In the genomic region with DNA sequence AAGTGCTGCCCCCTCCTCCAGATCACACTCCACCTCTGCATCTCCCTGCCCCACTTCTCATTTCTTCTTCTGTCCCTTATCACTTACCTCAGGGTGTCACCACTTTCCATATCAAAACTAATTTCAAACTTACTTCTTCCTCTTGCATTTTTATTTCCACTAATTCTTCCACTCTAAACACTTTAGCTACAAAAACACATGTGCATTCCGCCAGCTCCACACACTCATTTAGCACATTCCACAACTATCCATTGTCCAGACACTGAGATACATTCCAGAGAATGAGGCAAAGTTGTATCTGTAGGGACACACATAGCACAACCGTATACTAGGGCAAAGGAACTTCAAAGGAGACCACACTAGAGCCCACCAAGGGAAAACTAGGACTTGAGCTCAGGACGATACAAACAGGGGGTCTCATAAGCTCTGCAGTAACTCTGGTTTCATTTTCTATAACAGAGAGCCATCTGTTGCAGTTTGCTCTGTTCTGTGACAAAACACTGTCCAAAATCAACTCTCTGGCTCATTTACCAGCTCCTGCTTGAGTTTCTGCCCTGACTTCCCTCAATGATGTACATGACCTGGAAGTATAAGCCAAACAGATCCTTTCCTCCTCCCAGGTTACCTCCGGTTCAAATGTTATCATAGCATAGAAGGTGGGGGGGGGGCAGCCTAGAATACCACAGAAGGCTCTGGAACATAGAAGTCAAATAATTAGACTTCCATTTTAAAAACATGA, we compare ENCODE assay signal across 11 mouse cellular contexts. TPM values are rescaled to one million over a fixed set of nuclear protein-coding genes. Genes with fewer than 3 reads are reported as not detected.
DNase-seq lines count a peak whose midpoint lies in the region; ATAC-seq and TF ChIP-seq lines count a peak whose summit lies in the region.
"Had no signal": no experiment of that assay in that cellular context is flagged by ENCODE, and none has a peak within 500 bp of the region (broad histone marks: within the 10 kb centered on the region; RNA-seq: fewer than 3 reads in every experiment).

No protein-coding gene starts in this region.

- ATAC-seq in forebrain, postnatal 0 days: no peak
- ATAC-seq in forebrain, embryonic 12.5 days (ENCODE audit: low FRiP score): no peak
- ATAC-seq in lung, embryonic 14.5 days (ENCODE audit: insufficient read depth): no peak
- no peak for ATAC-seq in inflammation-experienced regulatory T-cells, adult 6 months
- ATAC-seq: forebrain, embryonic 13.5 days had no signal

- peak overlapping the region; percentile 29 for H3K27ac ChIP-seq in forebrain, postnatal 0 days (ENCODE audit: low read depth, low read length)
- H3K27ac ChIP-seq in forebrain, embryonic 12.5 days: no peak overlapping the region
- no peak overlapping the region; the same call in 1 of the 2 replicates for H3K27ac ChIP-seq in lung, embryonic 14.5 days (ENCODE audit: low read depth)
- H3K27ac ChIP-seq in embryonic fibroblast, embryonic 13.5 days (ENCODE audit: insufficient read depth, low read length): 0 out of 2 replicates have a peak overlapping the region, but pooled peaks have one; percentile 24
- H3K27ac ChIP-seq: forebrain, embryonic 13.5 days; hindbrain, embryonic 14.5 days had no signal

- TF ChIP-seq POLR2A in embryonic fibroblast, embryonic 13.5 days (IDR thresholded peaks at IDR 0.05; ENCODE audit: low read depth, low read length): no peak

- H3K4me3 ChIP-seq in forebrain, postnatal 0 days (ENCODE audit: low read depth, low read length): no peak overlapping the region
- H3K4me3 ChIP-seq in forebrain, embryonic 12.5 days (replicated peaks): no peak overlapping the region
- no peak overlapping the region for H3K4me3 ChIP-seq in lung, embryonic 14.5 days (ENCODE audit: low read depth, low read length)
- H3K4me3 ChIP-seq in embryonic fibroblast, embryonic 13.5 days (ENCODE audit: insufficient read depth, low read length): no peak overlapping the region
- peak overlapping the region; percentile 80 for H3K4me3 ChIP-seq in megakaryocyte, embryonic 14.5 days (replicated peaks)
- H3K4me3 ChIP-seq: forebrain, embryonic 13.5 days had no signal

- WGBS in forebrain, postnatal 0 days: 77% methylated on average over 4 of the region's 4 CpGs
- WGBS in forebrain, embryonic 12.5 days: 90% methylated on average over 4 of the region's 4 CpGs
- 61% methylated on average over 4 of the region's 4 CpGs for WGBS in lung, embryonic 14.5 days

- TF ChIP-seq CTCF in forebrain, postnatal 0 days (IDR thresholded peaks at IDR 0.05; ENCODE audit: low read depth): no peak
- no peak for TF ChIP-seq CTCF in lung, embryonic 14.5 days (IDR thresholded peaks at IDR 0.05; ENCODE audit: low read depth)
- TF ChIP-seq CTCF in embryonic fibroblast, embryonic 13.5 days (IDR thresholded peaks at IDR 0.05; ENCODE audit: borderline replicate concordance, insufficient read depth, low read length): no peak

- H3K36me3 ChIP-seq in forebrain, postnatal 0 days (ENCODE audit: insufficient read depth): no peaks in the 10 kb centered on the region
- H3K36me3 ChIP-seq in forebrain, embryonic 12.5 days (replicated peaks): 0 out of 2 replicates have a peak, but pooled peaks cover 4% of the 10 kb centered on the region
- H3K36me3 ChIP-seq in lung, embryonic 14.5 days (ENCODE audit: insufficient read depth): no peaks in the 10 kb centered on the region
- H3K36me3 ChIP-seq in megakaryocyte, embryonic 14.5 days (replicated peaks; ENCODE audit: low read length): no peaks in the 10 kb centered on the region

- H3K4me1 ChIP-seq in forebrain, postnatal 0 days (ENCODE audit: insufficient read depth): peaks cover 16% of the 10 kb centered on the region
- H3K4me1 ChIP-seq in forebrain, embryonic 12.5 days: peaks cover 17% of the 10 kb centered on the region
- no peaks in the 10 kb centered on the region; the same call in 1 of the 2 replicates for H3K4me1 ChIP-seq in lung, embryonic 14.5 days (ENCODE audit: insufficient read depth)
- H3K4me1 ChIP-seq in embryonic fibroblast, embryonic 13.5 days (ENCODE audit: control insufficient read depth, insufficient read depth, low read length): peaks cover 15% of the 10 kb centered on the region
- H3K4me1 ChIP-seq in megakaryocyte, embryonic 14.5 days: peaks cover 68% of the 10 kb centered on the region

- H3K9ac ChIP-seq in forebrain, postnatal 0 days: no peak overlapping the region
- H3K9ac ChIP-seq in forebrain, embryonic 12.5 days: no peak overlapping the region
- H3K9ac ChIP-seq in lung, embryonic 14.5 days: no peak overlapping the region
- H3K9ac ChIP-seq: forebrain, embryonic 13.5 days; hindbrain, embryonic 14.5 days had no signal

- no peaks in the 10 kb centered on the region for H3K9me3 ChIP-seq in forebrain, postnatal 0 days (ENCODE audit: low read length)
- no peaks in the 10 kb centered on the region for H3K9me3 ChIP-seq in forebrain, embryonic 12.5 days
- no peaks in the 10 kb centered on the region for H3K9me3 ChIP-seq in lung, embryonic 14.5 days (ENCODE audit: low read depth, low read length)
- no peaks in the 10 kb centered on the region for H3K9me3 ChIP-seq in megakaryocyte, embryonic 14.5 days
- H3K9me3 ChIP-seq: forebrain, embryonic 13.5 days had no signal

- DNase-seq in forebrain, postnatal 0 days: no peak
- peak; percentile 32 for DNase-seq in lung, embryonic 14.5 days
- DNase-seq in lung, postnatal 36 days: no peak
- DNase-seq in c-Kit-positive CD71-positive TER-119-positive erythroid progenitor cells, embryonic 14.5 days (ENCODE audit: low spot score): no peak
- DNase-seq: cerebellum, adult 11-12 months had no signal

- no peak overlapping the region for H3K4me2 ChIP-seq in forebrain, postnatal 0 days (ENCODE audit: low read depth)
- H3K4me2 ChIP-seq in forebrain, embryonic 12.5 days: no peak overlapping the region
- no peak overlapping the region for H3K4me2 ChIP-seq in lung, embryonic 14.5 days
- H3K4me2 ChIP-seq: forebrain, embryonic 13.5 days; hindbrain, embryonic 14.5 days had no signal

- H3K27me3 ChIP-seq in forebrain, postnatal 0 days (ENCODE audit: insufficient read depth, low read length): no peaks in the 10 kb centered on the region
- H3K27me3 ChIP-seq in forebrain, embryonic 12.5 days: no peaks in the 10 kb centered on the region
- H3K27me3 ChIP-seq in lung, embryonic 14.5 days (ENCODE audit: insufficient read depth, low read length): no peaks in the 10 kb centered on the region
- H3K27me3 ChIP-seq in megakaryocyte, embryonic 14.5 days (replicated peaks): no peaks in the 10 kb centered on the region
- H3K27me3 ChIP-seq: forebrain, embryonic 13.5 days had no signal

RNA-seq across cellular contexts. Expression of gene Cdc42se2, which starts 11.7 kb away (rescaled TPM):
- total RNA-seq in forebrain, postnatal 0 days (2014; rRNA removed): 137 and 150 TPM in 2 replicates
- polyA plus RNA-seq in forebrain, postnatal 0 days (2015; fragmentation: Nextera tagmentation; extraction: Ambion mirVana): 121 and 137 TPM in 2 replicates
- 228 and 237 TPM in 2 replicates for polyA plus RNA-seq in forebrain, embryonic 12.5 days (2016; fragmentation: Nextera tagmentation; extraction: Ambion mirVana)
- polyA plus RNA-seq in lung, embryonic 14.5 days (2014; fragmentation: Nextera tagmentation; extraction: Ambion mirVana): 88.0 and 90.0 TPM in 2 replicates
- 37.1 and 38.4 TPM in 2 replicates for polyA plus RNA-seq in embryonic fibroblast, embryonic 13.5 days (2011; ENCODE audit: insufficient read length, low read depth, missing spikeins)
- polyA plus RNA-seq in megakaryocyte, embryonic 14.5 days (2012; ENCODE audit: insufficient read depth, low replicate concordance): 3.3 TPM in 1 of 2 replicates, not detected in the other
- 100 to 1,000 TPM; 243 to 360 (median 322) TPM for polyA plus RNA-seq in inflammation-experienced regulatory T-cells, adult 6 months (2017; shearing (Covaris generic))

Comparison
In these comparisons a context has a peak if more than half of its experiments do, and no peak if none do; other contexts are left out.
1. H3K27ac ChIP-seq: peak in forebrain, postnatal 0 days (single experiment) and embryonic fibroblast, embryonic 13.5 days (single experiment); none in forebrain, embryonic 12.5 days (single experiment) and lung, embryonic 14.5 days (single experiment).